Mouse (Mus musculus) myocyte (in vitro differentiated cells): ENCODE measurements around the gene Gabbr2.

ENCODE experiments used
- CEBPB ChIP-seq: IDR thresholded peaks from 2 replicates; pipeline ENCODE4 v1.6.1; 2011; ENCODE audit warnings: mild to moderate bottlenecking, moderate library complexity; ENCODE audit not compliant: poor library complexity, insufficient read depth, severe bottlenecking
- E2F4 ChIP-seq: IDR thresholded peaks from one replicate; pipeline ENCODE4 v1.6.1; 2011; ENCODE audit warnings: mild to moderate bottlenecking, control low read depth, moderate library complexity; ENCODE audit not compliant: insufficient read depth
- MAX ChIP-seq: IDR thresholded peaks from one replicate; pipeline ENCODE4 v1.6.1; 2011; ENCODE audit warnings: low read depth, mild to moderate bottlenecking, control low read depth
- MYOD1 ChIP-seq, 3 experiments: IDR thresholded peaks; one replicate each; pipeline ENCODE4 v1.6.1; 2011; ENCODE audit warnings: control low read depth in 2 of 3, low read depth in 2 of 3, mild to moderate bottlenecking in 2 of 3, moderate library complexity in 1 of 3; ENCODE audit not compliant: insufficient read length in 2 of 3, control insufficient read depth in 1 of 3
- MYOG ChIP-seq, 3 experiments: IDR thresholded peaks; one replicate each; pipeline ENCODE4 v1.6.1; 2011; ENCODE audit warnings: control low read depth in 2 of 3, low read depth in 2 of 3, mild to moderate bottlenecking in 2 of 3; ENCODE audit not compliant: insufficient read length in 2 of 3, control insufficient read depth in 1 of 3, insufficient read depth in 1 of 3
- POLR2A ChIP-seq: IDR thresholded peaks from one replicate; pipeline ENCODE4 v1.6.1; 2011; ENCODE audit warnings: low read depth, mild to moderate bottlenecking, control low read depth, moderate library complexity; ENCODE audit not compliant: insufficient read length
- POLR2AphosphoS2 ChIP-seq: IDR thresholded peaks from one replicate; pipeline ENCODE4 v1.6.1; 2011; ENCODE audit warnings: low read depth, control low read depth; ENCODE audit not compliant: insufficient read length
- SRF ChIP-seq: IDR thresholded peaks from one replicate; pipeline ENCODE4 v1.6.1; 2011; ENCODE audit warnings: low read depth; ENCODE audit not compliant: control insufficient read depth, insufficient read length
- TCF12 ChIP-seq: IDR thresholded peaks from one replicate; pipeline ENCODE4 v1.6.1; 2011; ENCODE audit warnings: mild to moderate bottlenecking, control low read depth; ENCODE audit not compliant: poor library complexity, insufficient read depth, severe bottlenecking
- TCF3 ChIP-seq: IDR thresholded peaks from one replicate; pipeline ENCODE4 v1.6.1; 2011; ENCODE audit warnings: low read depth, control low read depth; ENCODE audit not compliant: insufficient read length
- USF1 ChIP-seq: IDR thresholded peaks from one replicate; pipeline ENCODE4 v1.6.1; 2011; ENCODE audit warnings: low read depth, mild to moderate bottlenecking, control low read depth, moderate library complexity

- no peak for TF ChIP-seq USF1
- no peak for TF ChIP-seq POLR2A
- TF ChIP-seq E2F4, result no peak
- TF ChIP-seq POLR2AphosphoS2, result no peak
- TF ChIP-seq MYOD1 (IDR thresholded peaks at IDR 0.05; ENCODE audit: control insufficient read depth in 1 of 3, insufficient read length in 2 of 3, low read depth in 2 of 3), result no peak
- no peak for TF ChIP-seq MAX
- no peak for TF ChIP-seq CEBPB
- TF ChIP-seq MYOG (IDR thresholded peaks at IDR 0.05; ENCODE audit: control insufficient read depth in 1 of 3, insufficient read depth in 1 of 3, insufficient read length in 2 of 3, low read depth in 2 of 3), result no peak
- no peak for TF ChIP-seq TCF12
- no peak for TF ChIP-seq TCF3
- no peak for TF ChIP-seq SRF
These were observed 350.4 kb downstream of the Gabbr2 start for GRCm38 (mm10) chr4:46641283-46641682.
